Mouse (Mus musculus) kidney, embryonic 16.5 days (tissue): ENCODE measurements around the gene Rbm6. TPM values are rescaled to one million over a fixed set of nuclear protein-coding genes. Genes with fewer than 3 reads are reported as not detected.

ENCODE experiments used
- ATAC-seq: fragments of 200-750 bp; cut with Nextera tagmentation; 2 replicates; pipeline ENCODE4 v1.8.0; 2017; ENCODE audit warnings: moderate TSS enrichment; ENCODE audit not compliant: low FRiP score, low TSS enrichment
- H3K27ac ChIP-seq: fragments of 300-500 bp; sonication (generic); 2 replicates; pipeline ENCODE4 v1.5.1; 2014; ENCODE audit warnings: low read length
- H3K27me3 ChIP-seq: fragments of 300-500 bp; sonication (generic); 2 replicates; pipeline ENCODE4 v1.6.1; 2014; ENCODE audit warnings: low read length, control low read depth, mixed read lengths; ENCODE audit not compliant: insufficient read depth
- H3K36me3 ChIP-seq: fragments of 300-500 bp; sonication (generic); 2 replicates; pipeline ENCODE4 v1.6.1; 2014; ENCODE audit warnings: low read length, control low read depth, mixed read lengths; ENCODE audit not compliant: insufficient read depth
- H3K4me1 ChIP-seq: fragments of 300-500 bp; sonication (generic); 2 replicates; pipeline ENCODE4 v1.6.1; 2014; ENCODE audit warnings: low read length, control low read depth, mixed read lengths; ENCODE audit not compliant: insufficient read depth
- H3K4me2 ChIP-seq: fragments of 300-500 bp; sonication (generic); replicated peaks from 2 replicates; pipeline ENCODE4 v1.6.1; 2014; ENCODE audit warnings: low read depth, low read length
- H3K4me3 ChIP-seq: fragments of 300-500 bp; sonication (generic); 2 replicates; pipeline ENCODE4 v1.5.1; 2014; ENCODE audit warnings: mild to moderate bottlenecking, low read length
- H3K9ac ChIP-seq: fragments of 300-500 bp; sonication (generic); replicated peaks from 2 replicates; pipeline ENCODE4 v1.6.1; 2014; ENCODE audit warnings: low read length
- H3K9me3 ChIP-seq: fragments of 300-500 bp; sonication (generic); 2 replicates; pipeline ENCODE4 v1.6.1; 2016; ENCODE audit warnings: low read length, control low read depth
- WGBS: fragments of 180-500 bp; shearing (Covaris S2); extraction: QIAGEN DNeasy Blood & Tissue Kit; methylation state at CpG from one replicate; pipeline ENCODE4 v1.1.7; 2014; 5-methylcytosine and 5-hydroxymethylcytosine counted together
- polyA plus RNA-seq: library from polyadenylated mRNA; unstranded; fragments of >200 nt; fragmentation: Nextera tagmentation; extraction: Ambion mirVana; gene quantifications from 2 replicates; pipeline ENCODE4 v1.2.1, GENCODE M21; 2015

Gene Rbm6
- polyA plus RNA-seq, 1 experiment from 2014 or later, result 71.5 TPM

DNA sequence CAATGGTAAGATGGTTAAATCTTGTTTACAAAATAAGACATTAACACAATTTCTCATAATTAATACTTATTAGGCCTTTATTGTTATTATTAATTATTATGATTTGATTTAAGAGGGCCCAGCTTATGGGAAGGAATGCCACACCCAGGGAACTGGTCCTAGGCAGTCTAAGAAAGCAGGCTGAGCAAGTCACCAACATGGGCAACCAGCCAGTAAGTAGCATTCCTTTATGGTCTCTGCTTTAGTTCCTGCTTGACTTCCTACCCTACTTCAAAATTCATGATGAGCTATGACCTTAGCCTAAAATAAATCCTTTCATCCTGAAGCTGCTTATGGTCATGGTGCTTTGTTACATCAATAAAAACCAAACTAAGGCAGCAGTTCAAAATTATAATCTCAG is 41.3 kb downstream of the Rbm6 start:
- no peaks in the 10 kb centered on the region for H3K4me1 ChIP-seq
- no peaks in the 10 kb centered on the region for H3K27me3 ChIP-seq
- no peak overlapping the region for H3K9ac ChIP-seq
- H3K9me3 ChIP-seq, result no peaks in the 10 kb centered on the region
- H3K27ac ChIP-seq, result no peak overlapping the region
- no peak overlapping the region for H3K4me2 ChIP-seq
- ATAC-seq, result no peak
- peaks cover 17% of the 10 kb centered on the region for H3K36me3 ChIP-seq
- H3K4me3 ChIP-seq, result no peak overlapping the region

DNA sequence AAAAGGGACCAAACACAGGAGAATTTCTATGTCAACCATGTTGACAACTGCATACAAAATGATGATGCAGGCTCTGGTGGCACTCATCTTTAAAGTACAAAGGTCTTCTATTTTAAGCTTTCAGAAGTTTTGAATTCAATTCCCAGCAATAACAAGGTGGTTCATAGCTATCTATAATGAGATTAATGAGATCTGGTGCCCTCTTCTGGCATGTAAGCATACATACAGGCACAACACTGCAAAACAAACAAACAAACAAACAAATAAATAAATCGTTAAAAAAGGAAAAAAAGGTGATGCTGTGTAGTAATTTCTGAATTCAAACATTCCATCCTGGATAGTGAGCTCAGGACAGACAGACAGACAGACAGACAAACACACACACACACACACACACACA is 60.9 kb downstream of the Rbm6 start:
- Histone ChIP-seq H3K27ac (no peak overlapping the region), H3K36me3 (peaks cover 24% of the 10 kb centered on the region), H3K27me3 (no peaks in the 10 kb centered on the region), H3K9ac (no peak overlapping the region), H3K4me2 (no peak overlapping the region), H3K9me3 (no peaks in the 10 kb centered on the region), H3K4me3 (no peak overlapping the region), H3K4me1 (no peaks in the 10 kb centered on the region)
- WGBS, result 100% methylated on average over 1 of the region's 1 CpGs
- no peak for ATAC-seq

DNA sequence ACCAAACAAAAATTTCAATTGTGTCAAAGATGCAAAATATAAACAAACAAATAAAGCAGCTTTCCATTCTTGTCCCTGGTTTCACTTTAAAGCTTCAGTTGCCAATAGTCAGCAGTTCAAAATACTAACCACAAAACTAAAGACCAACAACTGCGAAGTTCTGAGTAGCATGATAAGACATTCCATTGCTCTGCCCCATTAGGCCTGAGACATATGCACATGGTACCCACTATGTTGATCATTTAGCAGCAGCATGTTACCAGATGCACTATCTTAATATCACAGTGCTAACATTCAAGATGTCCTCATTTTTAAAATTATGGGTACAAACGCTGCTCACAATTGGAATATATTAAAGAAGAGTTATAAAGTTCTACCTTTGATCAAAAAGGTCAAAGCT is 62.1 kb downstream of the Rbm6 start:
- Histone ChIP-seq H3K4me2 (no peak overlapping the region), H3K36me3 (peaks cover 17% of the 10 kb centered on the region; the same call in 1 of the 2 replicates), H3K27ac (no peak overlapping the region), H3K9ac (no peak overlapping the region), H3K27me3 (no peaks in the 10 kb centered on the region), H3K4me3 (no peak overlapping the region), H3K4me1 (no peaks in the 10 kb centered on the region), H3K9me3 (no peaks in the 10 kb centered on the region)
- no peak for ATAC-seq
- WGBS, result 96% methylated on average over 2 of the region's 2 CpGs

DNA sequence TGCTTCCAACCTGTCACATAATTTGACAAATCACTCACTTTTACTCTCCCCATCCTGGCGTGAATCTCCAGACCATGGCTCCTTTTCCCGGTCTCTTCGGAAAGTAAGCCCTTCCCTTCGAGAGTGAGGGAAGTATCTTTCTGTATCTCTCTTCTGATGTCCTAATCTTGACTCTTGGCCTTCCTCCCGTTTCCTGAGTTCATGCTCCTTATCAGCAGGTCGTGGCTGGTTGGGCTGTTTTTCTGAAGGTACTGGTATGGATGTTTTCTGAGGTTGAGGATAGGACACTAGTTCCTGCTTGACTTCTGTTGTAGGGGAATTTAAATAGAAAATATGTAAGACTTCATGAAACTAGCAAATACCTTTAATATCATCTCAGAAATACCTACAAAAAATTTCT is 81.3 kb downstream of the Rbm6 start:
- no peak overlapping the region for H3K4me2 ChIP-seq
- no peaks in the 10 kb centered on the region for H3K4me1 ChIP-seq
- WGBS, result 86% methylated on average over 6 of the region's 6 CpGs
- no peak overlapping the region for H3K4me3 ChIP-seq
- H3K27ac ChIP-seq, result no peak overlapping the region
- no peaks in the 10 kb centered on the region for H3K27me3 ChIP-seq
- H3K9ac ChIP-seq, result no peak overlapping the region
- peaks cover 54% of the 10 kb centered on the region for H3K36me3 ChIP-seq
- H3K9me3 ChIP-seq, result no peaks in the 10 kb centered on the region
- ATAC-seq, result no peak

DNA sequence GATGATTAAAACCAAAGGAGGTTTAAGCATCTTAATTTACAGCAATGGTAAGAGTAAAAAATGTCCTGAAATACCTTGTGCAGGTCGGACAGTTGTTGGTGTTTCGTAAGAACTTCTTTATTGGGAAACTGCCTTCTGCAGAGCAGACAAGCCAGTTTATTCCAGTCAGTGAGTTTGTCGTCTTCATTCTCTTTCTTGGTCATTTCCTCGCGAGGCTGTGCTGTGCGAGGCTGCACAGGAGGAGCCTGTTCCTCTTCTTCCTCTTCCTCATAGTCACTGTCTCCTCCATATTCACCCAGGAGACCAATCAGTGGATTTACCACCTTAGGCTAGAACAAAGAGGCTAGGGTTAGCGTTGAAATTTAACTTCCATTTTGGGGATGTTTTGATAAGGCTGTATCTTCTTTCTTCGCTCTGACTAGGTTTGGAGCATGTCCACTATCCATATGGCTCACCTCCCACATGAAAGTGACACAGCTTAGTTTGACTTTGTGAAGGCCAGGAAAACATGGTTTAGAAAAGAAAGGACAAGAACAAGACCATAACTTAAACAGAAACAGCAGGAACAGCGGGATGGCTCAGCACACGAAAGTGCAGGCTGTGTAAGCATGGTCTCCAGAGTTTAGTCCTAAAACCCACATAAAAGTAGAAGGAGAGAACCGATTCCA is 90.4 kb downstream of the Rbm6 start:
- Histone ChIP-seq H3K27ac (no peak overlapping the region), H3K36me3 (peaks cover 62% of the 10 kb centered on the region), H3K27me3 (no peaks in the 10 kb centered on the region), H3K4me1 (no peaks in the 10 kb centered on the region), H3K4me3 (no peak overlapping the region), H3K9ac (no peak overlapping the region), H3K4me2 (no peak overlapping the region), H3K9me3 (no peaks in the 10 kb centered on the region)
- 92% methylated on average over 11 of the region's 11 CpGs for WGBS
- no peak for ATAC-seq

DNA sequence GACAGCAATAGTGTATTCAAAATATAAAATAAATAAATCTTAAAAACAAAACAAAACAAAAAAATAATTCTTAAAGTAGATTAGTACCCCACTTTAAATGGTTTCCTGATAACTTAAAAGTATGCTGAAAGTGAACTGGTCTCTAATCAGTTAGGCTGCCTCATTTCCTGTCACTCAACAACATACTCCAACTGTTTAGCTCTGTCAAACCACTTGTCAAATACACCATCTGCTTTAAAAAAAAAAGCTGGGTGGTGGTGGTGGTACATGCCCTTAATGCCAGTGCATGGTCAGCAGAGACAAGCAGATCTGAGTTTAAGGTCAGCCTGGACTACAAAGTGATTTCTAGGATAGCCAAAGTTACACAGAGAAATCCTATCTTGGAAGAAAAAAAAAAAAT is 96.2 kb downstream of the Rbm6 start:
- Histone ChIP-seq H3K4me3 (no peak overlapping the region), H3K27ac (no peak overlapping the region), H3K27me3 (no peaks in the 10 kb centered on the region), H3K36me3 (peaks cover 50% of the 10 kb centered on the region), H3K9ac (no peak overlapping the region), H3K4me2 (no peak overlapping the region), H3K9me3 (no peaks in the 10 kb centered on the region), H3K4me1 (no peaks in the 10 kb centered on the region)
- ATAC-seq, result no peak

DNA sequence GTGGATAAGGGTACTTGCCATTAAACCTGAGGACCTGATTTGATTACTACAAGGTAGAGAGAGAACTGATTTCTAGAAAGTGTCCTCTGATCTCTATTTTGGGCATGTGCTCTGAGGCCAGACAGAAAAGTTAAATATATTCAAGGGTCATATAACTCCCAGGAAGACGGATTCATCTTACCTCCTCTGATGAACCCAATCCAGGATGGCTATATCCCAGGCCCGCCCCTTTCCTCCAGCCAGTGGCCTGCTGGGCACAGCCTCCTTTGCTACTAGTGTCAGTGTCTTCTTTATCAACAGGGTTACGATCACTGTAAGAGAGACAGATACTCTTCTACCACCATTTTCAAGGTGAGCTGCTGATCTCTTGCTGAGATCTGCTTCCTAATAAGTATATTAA is 98.6 kb downstream of the Rbm6 start:
- no peak for ATAC-seq
- WGBS, result 92% methylated on average over 3 of the region's 3 CpGs
- Histone ChIP-seq H3K27me3 (no peaks in the 10 kb centered on the region), H3K4me2 (no peak overlapping the region), H3K9me3 (no peaks in the 10 kb centered on the region), H3K27ac (no peak overlapping the region), H3K36me3 (peaks cover 38% of the 10 kb centered on the region), H3K4me3 (no peak overlapping the region), H3K9ac (no peak overlapping the region), H3K4me1 (peaks cover 8% of the 10 kb centered on the region)

DNA sequence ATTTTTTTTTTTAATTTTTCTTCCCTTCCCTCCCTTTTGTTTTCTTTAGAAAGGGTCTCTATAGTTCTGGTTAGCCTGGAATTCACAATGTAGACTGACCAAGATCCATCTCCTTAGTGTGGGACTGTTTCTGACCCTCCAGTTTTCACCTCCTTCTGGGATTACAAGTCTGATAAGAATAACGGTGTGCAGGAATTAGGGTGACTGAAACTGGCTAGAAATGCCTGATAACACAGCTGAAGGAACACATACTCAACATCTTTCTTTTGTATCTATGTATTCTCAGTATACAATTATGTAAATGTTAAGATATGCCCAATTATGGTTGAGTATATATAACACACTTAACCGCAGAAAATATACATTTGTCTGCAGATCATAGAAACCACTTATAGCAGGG is 101.3 kb downstream of the Rbm6 start:
- no peak for ATAC-seq
- H3K27me3 ChIP-seq, result no peaks in the 10 kb centered on the region
- H3K4me3 ChIP-seq, result no peak overlapping the region
- H3K27ac ChIP-seq, result no peak overlapping the region
- H3K4me1 ChIP-seq, result peaks cover 15% of the 10 kb centered on the region
- no peak overlapping the region for H3K9ac ChIP-seq
- WGBS, result 68% methylated on average over 2 of the region's 2 CpGs
- H3K9me3 ChIP-seq, result no peaks in the 10 kb centered on the region
- H3K4me2 ChIP-seq, result no peak overlapping the region
- H3K36me3 ChIP-seq, result peaks cover 49% of the 10 kb centered on the region

DNA sequence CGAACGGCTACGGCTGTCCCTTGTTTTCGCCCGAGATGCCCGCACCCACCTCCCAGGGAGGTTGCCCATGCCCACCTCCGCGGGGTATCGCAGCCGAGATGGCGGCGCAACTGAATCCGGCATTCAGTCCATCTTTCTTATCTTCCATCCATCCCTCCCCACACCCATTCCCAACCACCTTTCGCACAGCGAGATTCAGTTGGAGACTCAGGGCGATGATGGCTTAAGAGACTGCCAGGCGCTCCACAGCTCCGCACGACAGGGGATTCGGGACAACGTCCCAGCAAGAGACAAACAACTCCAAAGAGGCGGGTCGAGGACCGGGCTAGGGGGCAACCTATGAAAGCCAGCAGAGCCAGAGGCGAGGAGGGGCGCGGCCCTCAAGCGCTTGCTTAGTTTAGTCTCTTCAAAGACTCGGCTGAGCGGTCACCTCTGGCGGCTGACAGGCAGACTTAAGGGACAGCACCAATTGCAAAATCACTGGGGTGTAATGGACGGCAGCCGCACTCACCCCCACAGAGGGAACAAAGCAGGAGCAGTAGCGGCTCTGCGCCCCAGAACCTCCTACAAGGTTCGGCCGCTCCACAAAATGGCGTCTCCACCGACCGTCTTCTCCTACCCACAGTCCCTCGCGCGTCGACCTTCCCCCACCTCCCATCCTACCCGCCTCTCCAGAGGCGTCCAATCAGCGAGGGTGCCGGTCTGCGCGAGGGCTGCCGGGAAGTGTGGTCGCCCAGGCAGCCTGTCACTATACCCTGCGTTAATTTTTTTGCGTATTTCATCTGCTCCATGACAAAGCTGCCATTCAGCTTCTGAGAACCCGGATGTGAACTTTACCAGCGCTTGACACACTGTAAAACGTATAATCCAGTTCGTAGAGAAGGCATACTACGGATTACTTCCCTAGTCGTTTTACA is 102.4 kb downstream of the Rbm6 start, which contains the start of gene Rbm5:
Rbm5 (minus strand) TSS at position 623 of the 917 bp plus-strand sequence.
- Histone ChIP-seq H3K9me3 (no peaks in the 10 kb centered on the region), H3K4me2 (peak within 1 kb of the TSS; percentile 71), H3K4me3 (peak within 1 kb of the TSS; percentile 86), H3K27ac (peak within 1 kb of the TSS; percentile 90), H3K4me1 (peaks cover 15% of the 10 kb centered on the region), H3K27me3 (no peaks in the 10 kb centered on the region), H3K36me3 (peaks cover 50% of the 10 kb centered on the region), H3K9ac (peak within 1 kb of the TSS; percentile 99)
- ATAC-seq, result peak; percentile 100
- 0% methylated on average over 60 of the region's 60 CpGs for WGBS

DNA sequence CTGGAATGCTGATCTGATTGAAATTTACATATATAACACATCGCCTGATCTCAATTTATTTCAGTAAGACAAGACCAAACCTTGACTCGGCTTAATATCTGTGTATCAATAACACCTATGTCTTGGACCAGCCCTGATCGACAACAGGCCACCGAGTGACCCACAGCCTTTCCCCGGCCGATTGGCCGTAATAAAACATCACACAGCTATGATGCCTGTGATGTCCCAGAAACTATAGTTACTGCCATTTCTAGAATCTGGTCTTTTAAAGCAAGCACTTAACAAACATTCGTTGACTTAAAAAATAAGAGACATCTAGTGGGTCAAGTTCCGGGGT is 103.0 kb downstream of the Rbm6 start:
- Histone ChIP-seq H3K27ac (peak overlapping the region; percentile 90), H3K36me3 (peaks cover 52% of the 10 kb centered on the region), H3K4me2 (peak overlapping the region; percentile 70), H3K4me3 (peak overlapping the region; percentile 86), H3K9ac (peak overlapping the region; percentile 99), H3K4me1 (peaks cover 15% of the 10 kb centered on the region), H3K27me3 (no peaks in the 10 kb centered on the region), H3K9me3 (no peaks in the 10 kb centered on the region)
- WGBS, result 1% methylated on average over 9 of the region's 9 CpGs
- no peak for ATAC-seq
